Mouse (Mus musculus) duodenum, adult 2 months (tissue): ENCODE results near the gene Fbxo7. TPM values are rescaled to one million over a fixed set of nuclear protein-coding genes. Genes with fewer than 3 reads are reported as not detected.

Experiments
- polyA plus RNA-seq: library from polyadenylated mRNA; depleted of rRNA; stranded (reverse); fragments of >200 nt; gene quantifications from 2 replicates; pipeline ENCODE4 v1.2.3, GENCODE M21; 2012; ENCODE audit warnings: low replicate concordance; rRNA removed

Fbxo7 gene
- polyA plus RNA-seq = 13.1 and 20.1 TPM in 2 replicates

DNA sequence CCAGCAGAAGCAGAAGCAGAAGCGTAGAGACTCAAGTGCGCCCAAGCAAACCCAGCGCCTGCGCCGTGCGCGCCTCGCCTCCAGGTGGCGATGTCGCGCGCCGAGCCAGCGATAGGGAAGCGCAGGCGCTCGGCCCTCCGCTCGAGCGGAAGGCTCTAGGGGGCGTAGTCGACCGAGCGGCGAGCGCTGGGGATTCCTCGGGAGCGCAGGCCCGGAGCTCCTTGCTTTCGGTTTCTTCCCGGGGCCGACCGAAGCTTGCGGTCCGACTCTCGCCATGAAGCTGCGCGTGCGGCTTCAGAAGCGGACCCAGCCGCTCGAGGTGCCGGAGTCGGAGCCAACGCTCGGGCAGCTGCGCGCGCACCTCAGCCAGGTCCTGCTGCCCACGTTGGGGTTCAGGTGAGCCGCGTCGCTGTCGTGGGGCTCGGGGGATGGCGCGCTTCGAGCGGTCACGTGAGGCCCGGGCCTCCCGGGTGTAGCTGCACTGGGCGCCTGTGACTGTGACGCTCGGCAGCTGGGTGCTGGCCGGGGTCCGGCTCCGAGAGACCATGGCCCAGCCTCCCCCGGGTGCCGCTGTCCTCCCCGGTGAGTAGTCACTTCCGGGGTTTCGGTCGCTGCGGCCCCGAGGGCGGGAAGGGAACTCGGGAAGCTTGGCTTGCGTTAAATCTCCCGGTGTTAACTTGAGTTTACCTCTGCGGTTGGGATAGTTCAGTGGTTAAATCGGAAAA is at the start of gene Fbxo7:
Fbxo7 (plus strand) TSS at position 224 of the 725 bp plus-strand sequence.

DNA sequence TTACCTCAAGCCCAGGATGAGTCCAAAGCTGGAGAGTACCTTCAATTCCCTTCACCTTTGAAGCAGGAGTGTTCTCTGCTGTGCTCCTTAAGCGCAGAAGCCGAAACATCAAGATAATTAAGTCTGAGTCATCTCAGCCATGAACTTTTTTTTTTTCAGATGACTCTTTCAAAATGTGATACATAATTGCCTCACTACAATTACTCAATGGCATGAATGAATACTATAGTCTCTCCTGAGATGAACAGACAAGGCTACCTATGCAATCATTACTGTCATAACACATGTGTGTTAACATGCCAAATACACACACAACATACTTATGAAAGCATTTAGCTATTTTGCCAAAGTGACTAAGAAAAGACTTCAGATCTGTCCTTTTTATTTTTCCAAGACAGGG is 10.0 kb upstream of the Fbxo7 start, which contains the start of gene Bpifc:
Bpifc (minus strand) TSS at position 115 of the 400 bp plus-strand sequence.

Other genes starting within 250 kb of the Fbxo7 start
- 1.9 and 2.3 TPM in 2 replicates for gene Pwp1, start 192.5 kb upstream of the Fbxo7 start, polyA plus RNA-seq
- gene Prdm4, start 104.8 kb upstream of the Fbxo7 start, polyA plus RNA-seq = 6.8 and 9.7 TPM in 2 replicates
- not detected in 2 replicates for gene Ascl4, start 94.3 kb upstream of the Fbxo7 start, polyA plus RNA-seq
- gene Rtcb, start 64.1 kb upstream of the Fbxo7 start, polyA plus RNA-seq = 13.5 and 16.6 TPM in 2 replicates
- gene Bpifc, start 10.1 kb upstream of the Fbxo7 start, polyA plus RNA-seq = not detected in 2 replicates